Mouse (Mus musculus): Measurements from ENCODE around the gene Ptpn14. TPM values are rescaled to one million over a fixed set of nuclear protein-coding genes. Genes with fewer than 3 reads are reported as not detected.
A peak's percentile ranks its signal among the peaks of the same experiment; 100 is the strongest.

Ptpn14 gene
- polyA plus RNA-seq, 1 experiment from 2014 or later: 56.8 TPM

- POLR2A ChIA-PET: interaction anchor here (1.2 to 1.3 kb wide), 2 partner anchors 81 to 140 kb away, joined by 3 read pairs; partner anchors contain the start of gene Ptpn14
Observed at GRCm38 (mm10) chr1:189868036-189868435, 140.0 kb downstream of the Ptpn14 start.

GRCm38 (mm10) chr1:189869651-189870270 is 141.7 kb downstream of the Ptpn14 start:
- no peak for ATAC-seq
- TF ChIP-seq CTCF (IDR thresholded peaks at IDR 0.05): no peak
- DNase-seq (ENCODE audit: low read depth, low spot score): no peak
- in situ Hi-C loops (cut with MboI; ENCODE audit: low pct_unique_long_range_greater_than_20kb): loop anchor here (5.0 kb wide), 1 partner anchor 162 kb away; no protein-coding TSS in a partner anchor
- ChIA-PET CTCF (interaction anchor here (0.8 to 1.3 kb wide), 4 partner anchors 12 to 154 kb away, joined by 3 to 4 read pairs (median 3); no protein-coding TSS in a partner anchor), POLR2A (no interaction called here)
- no peaks in the 10 kb centered on the region for H3K27me3 ChIP-seq

More at GRCm38 (mm10) chr1:189868036-189868435, 140.0 kb downstream of the Ptpn14 start:
- no peak for DNase-seq (ENCODE audit: low read depth, low spot score)
- H3K27me3 ChIP-seq: no peaks in the 10 kb centered on the region
- peak; percentile 63 for ATAC-seq
- TF ChIP-seq CTCF (IDR thresholded peaks at IDR 0.05): no peak
- in situ Hi-C loops (cut with MboI; ENCODE audit: low pct_unique_long_range_greater_than_20kb): no loop called here
- CTCF ChIA-PET: interaction anchor here (1.2 to 1.7 kb wide), 2 partner anchors 12 to 15 kb away, joined by 3 to 5 read pairs; no protein-coding TSS in a partner anchor

- in situ Hi-C loops (cut with MboI; ENCODE audit: low pct_unique_long_range_greater_than_20kb): loop anchor here (5.0 kb wide), 1 partner anchor 163 kb away; no protein-coding TSS in a partner anchor
- ATAC-seq (no peak), DNase-seq (ENCODE audit: low read depth, low spot score) (no peak)
- no peaks in the 10 kb centered on the region for H3K27me3 ChIP-seq
- POLR2A ChIA-PET: no interaction called here
- no peak for TF ChIP-seq CTCF (IDR thresholded peaks at IDR 0.05)
- CTCF ChIA-PET: interaction anchor here (0.6 to 1.7 kb wide), 3 partner anchors 8 to 155 kb away, joined by 3 read pairs; no protein-coding TSS in a partner anchor
Observed at GRCm38 (mm10) chr1:189870539-189870938, 142.5 kb downstream of the Ptpn14 start.

- H3K27me3 ChIP-seq: no peaks in the 10 kb centered on the region
- in situ Hi-C loops (cut with MboI; ENCODE audit: low pct_unique_long_range_greater_than_20kb): loop anchor here (5.0 kb wide), 1 partner anchor 164 kb away; no protein-coding TSS in a partner anchor
- CTCF ChIA-PET: interaction anchor here (1.1 to 1.7 kb wide), 2 partner anchors 12 to 81 kb away, joined by 3 read pairs; no protein-coding TSS in a partner anchor
- ATAC-seq (no peak), DNase-seq (ENCODE audit: low read depth, low spot score) (no peak)
- POLR2A ChIA-PET: no interaction called here
- no peak for TF ChIP-seq CTCF (IDR thresholded peaks at IDR 0.05)
Observed at GRCm38 (mm10) chr1:189871625-189872024, 143.6 kb downstream of the Ptpn14 start.

- no peaks in the 10 kb centered on the region for H3K27me3 ChIP-seq
- in situ Hi-C loops (cut with MboI; ENCODE audit: low pct_unique_long_range_greater_than_20kb): loop anchor here (5.0 kb wide), 1 partner anchor 165 kb away; no protein-coding TSS in a partner anchor
- DNase-seq (ENCODE audit: low read depth, low spot score) (no peak), ATAC-seq (no peak)
- CTCF ChIA-PET: interaction anchor here (1.1 to 1.7 kb wide), 2 partner anchors 12 to 82 kb away, joined by 3 read pairs; no protein-coding TSS in a partner anchor
- POLR2A ChIA-PET: no interaction called here
- no peak for TF ChIP-seq CTCF (IDR thresholded peaks at IDR 0.05)
Observed at GRCm38 (mm10) chr1:189872050-189872449, 144.0 kb downstream of the Ptpn14 start.

- in situ Hi-C loops (cut with MboI; ENCODE audit: low pct_unique_long_range_greater_than_20kb): loop anchor here (5.0 kb wide), 1 partner anchor 166 kb away; no protein-coding TSS in a partner anchor
- ChIA-PET POLR2A (interaction anchor here (0.7 kb wide), 1 partner anchor 391 kb away, joined by 4 read pairs; no protein-coding TSS in a partner anchor), CTCF (interaction anchor here (1.4 kb wide), 1 partner anchor 9 kb away, joined by 5 read pairs; no protein-coding TSS in a partner anchor)
- TF ChIP-seq CTCF (IDR thresholded peaks at IDR 0.05): no peak
- ATAC-seq (no peak), DNase-seq (ENCODE audit: low read depth, low spot score) (no peak)
- no peaks in the 10 kb centered on the region for H3K27me3 ChIP-seq
Observed at GRCm38 (mm10) chr1:189873591-189873990, 145.5 kb downstream of the Ptpn14 start.

GRCm38 (mm10) chr1:189875439-189875861 is 147.4 kb downstream of the Ptpn14 start:
- no peaks in the 10 kb centered on the region for H3K27me3 ChIP-seq
- peak; percentile 58 for ATAC-seq
- ChIA-PET POLR2A (interaction anchor here (0.7 to 1.0 kb wide), 2 partner anchors 18 to 156 kb away, joined by 3 read pairs; no protein-coding TSS in a partner anchor), CTCF (interaction anchor here (1.1 to 1.8 kb wide), 2 partner anchors 63 to 78 kb away, joined by 3 read pairs; no protein-coding TSS in a partner anchor)
- TF ChIP-seq CTCF (IDR thresholded peaks at IDR 0.05): no peak
- DNase-seq (ENCODE audit: low read depth, low spot score): no peak
- in situ Hi-C loops (cut with MboI; ENCODE audit: low pct_unique_long_range_greater_than_20kb): loop anchor here (5.0 kb wide), 1 partner anchor 88 kb away; no protein-coding TSS in a partner anchor

GRCm38 (mm10) chr1:189876162-189876561 is 148.1 kb downstream of the Ptpn14 start:
- in situ Hi-C loops (cut with MboI; ENCODE audit: low pct_unique_long_range_greater_than_20kb): loop anchor here (5.0 kb wide), 1 partner anchor 89 kb away; no protein-coding TSS in a partner anchor
- H3K27me3 ChIP-seq: no peaks in the 10 kb centered on the region
- CTCF ChIA-PET: no interaction called here
- DNase-seq (ENCODE audit: low read depth, low spot score) (no peak), ATAC-seq (no peak)
- TF ChIP-seq CTCF (IDR thresholded peaks at IDR 0.05): no peak
- POLR2A ChIA-PET: interaction anchor here (1.0 kb wide), 1 partner anchor 19 kb away, joined by 3 read pairs; no protein-coding TSS in a partner anchor

GRCm38 (mm10) chr1:189879212-189879611 is 151.1 kb downstream of the Ptpn14 start:
- CTCF ChIA-PET: interaction anchor here (0.7 to 1.9 kb wide), 12 partner anchors 9 to 175 kb away, joined by 3 to 5 read pairs (median 3); no protein-coding TSS in a partner anchor
- no peaks in the 10 kb centered on the region for H3K27me3 ChIP-seq
- TF ChIP-seq CTCF (IDR thresholded peaks at IDR 0.05): no peak
- in situ Hi-C loops (cut with MboI; ENCODE audit: low pct_unique_long_range_greater_than_20kb): loop anchor here (5.0 kb wide), 1 partner anchor 92 kb away; no protein-coding TSS in a partner anchor
- DNase-seq (ENCODE audit: low read depth, low spot score) (no peak), ATAC-seq (peak; percentile 55)
- POLR2A ChIA-PET: interaction anchor here (0.9 kb wide), 1 partner anchor 177 kb away, joined by 3 read pairs; no protein-coding TSS in a partner anchor

GRCm38 (mm10) chr1:189879965-189880364 is 151.9 kb downstream of the Ptpn14 start:
- ATAC-seq (peak; percentile 80), DNase-seq (ENCODE audit: low read depth, low spot score) (peak; percentile 93)
- no peaks in the 10 kb centered on the region for H3K27me3 ChIP-seq
- ChIA-PET POLR2A (interaction anchor here (0.5 to 0.9 kb wide), 2 partner anchors 178 to 253 kb away, joined by 3 read pairs; no protein-coding TSS in a partner anchor), CTCF (interaction anchor here (0.8 to 1.9 kb wide), 12 partner anchors 12 to 177 kb away, joined by 3 to 5 read pairs (median 4); no protein-coding TSS in a partner anchor)
- TF ChIP-seq CTCF (IDR thresholded peaks at IDR 0.05): no peak
- in situ Hi-C loops (cut with MboI; ENCODE audit: low pct_unique_long_range_greater_than_20kb): loop anchor here (5.0 kb wide), 1 partner anchor 93 kb away; no protein-coding TSS in a partner anchor

All from Patski (cell line).